Mouse (Mus musculus): ENCODE measurements around the gene Dctd. TPM values are rescaled to one million over a fixed set of nuclear protein-coding genes. Genes with fewer than 3 reads are reported as not detected.

Gene Dctd
- total RNA-seq (2014; fragmentation: Nextera tagmentation) (55.0 and 60.1 TPM in 2 replicates), total RNA-seq (2017) (19.2 and 20.1 TPM in 2 replicates), polyA plus RNA-seq (2012) (11.8 and 12.6 TPM in 2 replicates)

- no peak for DNase-seq (ENCODE audit: low spot score)
- Histone ChIP-seq H3K36me3 (replicated peaks) (no peaks in the 10 kb centered on the region), H3K4me1 (ENCODE audit: insufficient read depth, low read depth, low read length) (no peaks in the 10 kb centered on the region), H3K9me3 (replicated peaks) (no peaks in the 10 kb centered on the region), H3K27me3 (ENCODE audit: insufficient read depth, low read length) (peaks cover 4% of the 10 kb centered on the region), H3K4me3 (ENCODE audit: low read depth, low read length) (no peak within 1 kb of the TSS)
- no peak for ATAC-seq (ENCODE audit: extremely low read depth, insufficient number of reproducible peaks, low FRiP score, poor library complexity, severe bottlenecking)
- TF ChIP-seq CTCF (IDR thresholded peaks at IDR 0.05; ENCODE audit: low read depth, low read length) (no peak), GATA2 (IDR thresholded peaks at IDR 0.05; ENCODE audit: borderline replicate concordance, low read depth, low read length) (no peak), GATA1 (IDR thresholded peaks at IDR 0.05; ENCODE audit: borderline replicate concordance, low read length) (no peak), POLR2AphosphoS5 (IDR thresholded peaks at IDR 0.05; ENCODE audit: insufficient replicate concordance, low read depth, low read length) (no peak), TAL1 (conservative IDR thresholded peaks at IDR 0.05; ENCODE audit: low read depth, low read length) (no peak)
These were observed at the start of gene Dctd for GRCm38 (mm10) chr8:48098792-48099191. Dctd (plus strand) TSS chr8:48099092.

- no peak for DNase-seq (ENCODE audit: low spot score)
- TF ChIP-seq GATA1 (IDR thresholded peaks at IDR 0.05; ENCODE audit: borderline replicate concordance, low read length) = no peak
- no peak for TF ChIP-seq TAL1 (conservative IDR thresholded peaks at IDR 0.05; ENCODE audit: low read depth, low read length)
- no peak for TF ChIP-seq GATA2 (IDR thresholded peaks at IDR 0.05; ENCODE audit: borderline replicate concordance, low read depth, low read length)
- TF ChIP-seq CTCF (IDR thresholded peaks at IDR 0.05; ENCODE audit: low read depth, low read length) = no peak
- no peak for TF ChIP-seq POLR2AphosphoS5 (IDR thresholded peaks at IDR 0.05; ENCODE audit: insufficient replicate concordance, low read depth, low read length)
- H3K4me3 ChIP-seq (ENCODE audit: low read depth, low read length) = no peak overlapping the region
- H3K4me1 ChIP-seq (ENCODE audit: insufficient read depth, low read depth, low read length) = no peaks in the 10 kb centered on the region
- ATAC-seq (ENCODE audit: extremely low read depth, insufficient number of reproducible peaks, low FRiP score, poor library complexity, severe bottlenecking) = no peak
- no peaks in the 10 kb centered on the region for H3K9me3 ChIP-seq (replicated peaks)
- H3K36me3 ChIP-seq (replicated peaks) = no peaks in the 10 kb centered on the region
- H3K27me3 ChIP-seq (ENCODE audit: insufficient read depth, low read length) = no peaks in the 10 kb centered on the region
These were observed 45.3 kb upstream of the Dctd start for GRCm38 (mm10) chr8:48053611-48054010.

GRCm38 (mm10) chr8:48063526-48064072 lies 35.3 kb upstream of the Dctd start:
- no peaks in the 10 kb centered on the region for H3K36me3 ChIP-seq (replicated peaks)
- no peaks in the 10 kb centered on the region for H3K9me3 ChIP-seq (replicated peaks)
- no peak overlapping the region for H3K4me3 ChIP-seq (ENCODE audit: low read depth, low read length)
- H3K4me1 ChIP-seq (ENCODE audit: insufficient read depth, low read depth, low read length) = no peaks in the 10 kb centered on the region
- H3K27me3 ChIP-seq (ENCODE audit: insufficient read depth, low read length) = 0 out of 2 replicates have a peak, but pooled peaks cover 4% of the 10 kb centered on the region
- DNase-seq (ENCODE audit: low spot score) = no peak
- TF ChIP-seq GATA2 (IDR thresholded peaks at IDR 0.05; ENCODE audit: borderline replicate concordance, low read depth, low read length) = no peak
- TF ChIP-seq POLR2AphosphoS5 (IDR thresholded peaks at IDR 0.05; ENCODE audit: insufficient replicate concordance, low read depth, low read length) = no peak
- no peak for TF ChIP-seq TAL1 (conservative IDR thresholded peaks at IDR 0.05; ENCODE audit: low read depth, low read length)
- no peak for TF ChIP-seq GATA1 (IDR thresholded peaks at IDR 0.05; ENCODE audit: borderline replicate concordance, low read length)
- TF ChIP-seq CTCF (IDR thresholded peaks at IDR 0.05; ENCODE audit: low read depth, low read length) = no peak
- ATAC-seq (ENCODE audit: extremely low read depth, insufficient number of reproducible peaks, low FRiP score, poor library complexity, severe bottlenecking) = no peak

GRCm38 (mm10) chr8:48074149-48074548 lies 24.7 kb upstream of the Dctd start:
- ATAC-seq (ENCODE audit: extremely low read depth, insufficient number of reproducible peaks, low FRiP score, poor library complexity, severe bottlenecking) = no peak

GRCm38 (mm10) chr8:48082343-48082742 lies 16.5 kb upstream of the Dctd start:
- no peaks in the 10 kb centered on the region for H3K4me1 ChIP-seq (ENCODE audit: insufficient read depth, low read depth, low read length)
- no peak overlapping the region for H3K4me3 ChIP-seq (ENCODE audit: low read depth, low read length)
- H3K36me3 ChIP-seq (replicated peaks) = no peaks in the 10 kb centered on the region
- no peaks in the 10 kb centered on the region for H3K27me3 ChIP-seq (ENCODE audit: insufficient read depth, low read length)
- DNase-seq (ENCODE audit: low spot score) (no peak), ATAC-seq (ENCODE audit: extremely low read depth, insufficient number of reproducible peaks, low FRiP score, poor library complexity, severe bottlenecking) (no peak)
- no peaks in the 10 kb centered on the region for H3K9me3 ChIP-seq (replicated peaks)
- TF ChIP-seq CTCF (IDR thresholded peaks at IDR 0.05; ENCODE audit: low read depth, low read length) (no peak), GATA2 (IDR thresholded peaks at IDR 0.05; ENCODE audit: borderline replicate concordance, low read depth, low read length) (no peak), TAL1 (conservative IDR thresholded peaks at IDR 0.05; ENCODE audit: low read depth, low read length) (no peak), GATA1 (IDR thresholded peaks at IDR 0.05; ENCODE audit: borderline replicate concordance, low read length) (no peak), POLR2AphosphoS5 (IDR thresholded peaks at IDR 0.05; ENCODE audit: insufficient replicate concordance, low read depth, low read length) (no peak)

More at GRCm38 (mm10) chr8:48074149-48074548, 24.7 kb upstream of the Dctd start:
- no peak for DNase-seq (ENCODE audit: low spot score)
- no peaks in the 10 kb centered on the region for H3K9me3 ChIP-seq (replicated peaks)
- TF ChIP-seq CTCF (IDR thresholded peaks at IDR 0.05; ENCODE audit: low read depth, low read length) (no peak), TAL1 (conservative IDR thresholded peaks at IDR 0.05; ENCODE audit: low read depth, low read length) (no peak), GATA2 (IDR thresholded peaks at IDR 0.05; ENCODE audit: borderline replicate concordance, low read depth, low read length) (no peak), POLR2AphosphoS5 (IDR thresholded peaks at IDR 0.05; ENCODE audit: insufficient replicate concordance, low read depth, low read length) (no peak), GATA1 (IDR thresholded peaks at IDR 0.05; ENCODE audit: borderline replicate concordance, low read length) (no peak)
- no peaks in the 10 kb centered on the region for H3K36me3 ChIP-seq (replicated peaks)
- H3K27me3 ChIP-seq (ENCODE audit: insufficient read depth, low read length) = no peaks in the 10 kb centered on the region
- no peak overlapping the region for H3K4me3 ChIP-seq (ENCODE audit: low read depth, low read length)
- H3K4me1 ChIP-seq (ENCODE audit: insufficient read depth, low read depth, low read length) = no peaks in the 10 kb centered on the region

GRCm38 (mm10) chr8:48090661-48091060 lies 8.2 kb upstream of the Dctd start:
- DNase-seq (ENCODE audit: low spot score) (no peak), ATAC-seq (ENCODE audit: extremely low read depth, insufficient number of reproducible peaks, low FRiP score, poor library complexity, severe bottlenecking) (no peak)
- no peaks in the 10 kb centered on the region for H3K27me3 ChIP-seq (ENCODE audit: insufficient read depth, low read length)
- no peaks in the 10 kb centered on the region for H3K36me3 ChIP-seq (replicated peaks)
- no peak for TF ChIP-seq GATA1 (IDR thresholded peaks at IDR 0.05; ENCODE audit: borderline replicate concordance, low read length)
- no peak for TF ChIP-seq POLR2AphosphoS5 (IDR thresholded peaks at IDR 0.05; ENCODE audit: insufficient replicate concordance, low read depth, low read length)
- TF ChIP-seq TAL1 (conservative IDR thresholded peaks at IDR 0.05; ENCODE audit: low read depth, low read length) = no peak
- no peak for TF ChIP-seq CTCF (IDR thresholded peaks at IDR 0.05; ENCODE audit: low read depth, low read length)
- no peak for TF ChIP-seq GATA2 (IDR thresholded peaks at IDR 0.05; ENCODE audit: borderline replicate concordance, low read depth, low read length)
- no peaks in the 10 kb centered on the region for H3K9me3 ChIP-seq (replicated peaks)
- H3K4me1 ChIP-seq (ENCODE audit: insufficient read depth, low read depth, low read length) = no peaks in the 10 kb centered on the region
- no peak overlapping the region for H3K4me3 ChIP-seq (ENCODE audit: low read depth, low read length)
